Mouse (Mus musculus) thymus, adult 2 months (tissue): Measurements from ENCODE around the gene Srf.

ENCODE experiments used
- CTCF ChIP-seq: fragments of 200-500 bp; IDR thresholded peaks from 2 replicates; pipeline ENCODE4 v1.5.1; 2012; ENCODE audit warnings: mild to moderate bottlenecking, control low read depth, low read length, moderate library complexity, borderline replicate concordance; ENCODE audit not compliant: control insufficient read depth, poor library complexity, insufficient read depth; ENCODE audit errors: extremely low read depth
- POLR2A ChIP-seq: fragments of 200-500 bp; IDR thresholded peaks from 2 replicates; pipeline ENCODE4 v1.6.1; 2012; ENCODE audit warnings: mild to moderate bottlenecking, low read length, control low read depth, moderate library complexity; ENCODE audit not compliant: control insufficient read depth, poor library complexity, insufficient read depth; ENCODE audit errors: extremely low read depth

DNA sequence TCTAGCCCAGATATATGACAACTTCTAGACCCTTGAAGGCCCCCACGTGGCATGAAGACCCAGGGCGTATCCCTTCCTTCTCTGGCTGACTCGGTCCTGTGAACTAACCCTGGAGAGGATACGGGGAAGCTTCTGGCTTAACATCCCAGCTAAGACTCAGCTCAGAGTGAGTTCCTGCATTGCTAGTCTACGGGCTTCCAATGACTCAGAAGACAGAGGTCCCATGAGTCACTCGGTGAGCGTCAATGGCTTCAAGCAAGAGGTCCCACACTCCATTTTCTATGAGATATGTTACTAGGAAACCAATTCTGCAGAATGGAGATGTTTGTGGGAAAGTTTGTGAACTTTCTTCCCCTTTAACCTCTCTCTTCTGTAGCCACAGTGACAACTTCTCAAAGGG, 18.6 kb upstream of the Srf start:
- TF ChIP-seq CTCF = no peak
- TF ChIP-seq POLR2A = no peak
